Mouse (Mus musculus) C2C12 (cell line): ENCODE data around the gene Arl5c. TPM values are rescaled to one million over a fixed set of nuclear protein-coding genes. Genes with fewer than 3 reads are reported as not detected.

Experiments used
- H3K27me3 ChIP-seq: one replicate; pipeline ENCODE4 v1.6.1; 2011; ENCODE audit not compliant: control insufficient read depth, insufficient read depth, insufficient read length
- H3K36me3 ChIP-seq: one replicate; pipeline ENCODE4 v1.6.1; 2011; ENCODE audit not compliant: control insufficient read depth, insufficient read depth
- H3K4me3 ChIP-seq: one replicate; pipeline ENCODE4 v1.5.1; 2011; ENCODE audit warnings: mild to moderate bottlenecking, control low read depth; ENCODE audit not compliant: poor library complexity, insufficient read depth, severe bottlenecking
- H3K79me2 ChIP-seq: one replicate; pipeline ENCODE4 v1.6.1; 2011; ENCODE audit not compliant: control insufficient read depth, insufficient read depth
- H3K79me3 ChIP-seq: one replicate; pipeline ENCODE4 v1.6.1; 2011; ENCODE audit warnings: low read depth, control low read depth
- H3ac ChIP-seq: one replicate; pipeline ENCODE3; 2011; ENCODE audit warnings: low read depth; ENCODE audit not compliant: control insufficient read depth, insufficient read length
- CEBPB ChIP-seq: IDR thresholded peaks from one replicate; pipeline ENCODE4 v1.6.1; 2011; ENCODE audit warnings: low read depth, mild to moderate bottlenecking, control low read depth, moderate library complexity
- CTCF ChIP-seq: IDR thresholded peaks from one replicate; pipeline ENCODE4 v1.5.1; 2011; ENCODE audit not compliant: control insufficient read depth, insufficient read depth, insufficient read length
- FOSL1 ChIP-seq: IDR thresholded peaks from one replicate; pipeline ENCODE4 v1.8.0; 2011; ENCODE audit warnings: mild to moderate bottlenecking, low read length; ENCODE audit not compliant: poor library complexity, insufficient read depth, severe bottlenecking
- MAX ChIP-seq: IDR thresholded peaks from one replicate; pipeline ENCODE4 v1.6.1; 2011; ENCODE audit warnings: mild to moderate bottlenecking, control low read depth
- MYOD1 ChIP-seq: IDR thresholded peaks from one replicate; pipeline ENCODE4 v1.6.1; 2011; ENCODE audit warnings: low read depth; ENCODE audit not compliant: control insufficient read depth, insufficient read length
- MYOG ChIP-seq: IDR thresholded peaks from one replicate; pipeline ENCODE4 v1.6.1; 2011; ENCODE audit not compliant: control insufficient read depth, insufficient read length; ENCODE audit errors: extremely low read depth
- USF1 ChIP-seq: IDR thresholded peaks from one replicate; pipeline ENCODE4 v1.6.1; 2011; ENCODE audit warnings: low read depth, mild to moderate bottlenecking, control low read depth, moderate library complexity
- polyA plus RNA-seq: library from polyadenylated mRNA; unstranded; fragments of >200 nt; fragmentation: generic; extraction: Trizol; gene quantifications from one replicate; pipeline ENCODE4 v1.2.1, GENCODE M21; 2012; ENCODE audit warnings: missing spikeins

The Arl5c gene
- polyA plus RNA-seq, 1 experiment, result 0.54 TPM

DNA sequence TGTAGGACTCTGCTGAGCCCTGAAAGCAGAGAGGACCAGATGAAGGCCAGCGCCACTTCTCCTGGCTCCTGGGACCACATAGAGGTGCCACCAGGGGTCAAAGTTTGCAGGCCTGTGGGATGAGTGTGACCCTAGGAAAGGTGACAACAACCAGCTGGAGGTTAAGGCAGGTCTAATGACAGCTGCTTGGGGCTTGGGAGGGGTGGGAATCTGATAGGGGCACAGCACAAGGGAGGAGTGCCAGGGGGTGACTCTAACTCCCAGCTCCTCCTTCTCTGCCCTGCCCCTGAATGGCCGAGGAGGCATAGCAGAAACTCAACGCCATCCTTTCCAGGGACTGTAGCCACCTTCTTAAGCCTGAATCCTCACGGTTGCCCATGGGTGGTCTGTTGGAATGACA, 20.8 kb upstream of the Arl5c start:
- no peak for TF ChIP-seq MYOG
- TF ChIP-seq USF1, result no peak

GRCm38 (mm10) chr11:98016177-98016576, 20.2 kb upstream of the Arl5c start:
- no peak overlapping the region for H3K4me3 ChIP-seq
- H3K36me3 ChIP-seq, result no peaks in the 10 kb centered on the region
- H3K27me3 ChIP-seq, result no peaks in the 10 kb centered on the region
- H3K79me2 ChIP-seq, result no peaks in the 10 kb centered on the region
- no peaks in the 10 kb centered on the region for H3K79me3 ChIP-seq
- H3ac ChIP-seq, result no peak overlapping the region
- TF ChIP-seq USF1 (no peak), MYOG (no peak), MAX (no peak), MYOD1 (no peak), FOSL1 (no peak), CEBPB (no peak), CTCF (no peak)

More for the DNA sequence above, 20.8 kb upstream of the Arl5c start:
- Histone ChIP-seq H3K4me3 (no peak overlapping the region), H3K79me3 (no peaks in the 10 kb centered on the region), H3ac (no peak overlapping the region), H3K79me2 (peaks cover 6% of the 10 kb centered on the region), H3K27me3 (no peaks in the 10 kb centered on the region), H3K36me3 (no peaks in the 10 kb centered on the region)

GRCm38 (mm10) chr11:98012831-98013230, 16.9 kb upstream of the Arl5c start:
- no peak overlapping the region for H3K4me3 ChIP-seq
- no peaks in the 10 kb centered on the region for H3K79me2 ChIP-seq
- H3ac ChIP-seq, result no peak overlapping the region
- no peaks in the 10 kb centered on the region for H3K79me3 ChIP-seq
- H3K27me3 ChIP-seq, result no peaks in the 10 kb centered on the region
- TF ChIP-seq CTCF, result no peak
- TF ChIP-seq MYOG, result no peak
- no peak for TF ChIP-seq USF1
- H3K36me3 ChIP-seq, result peaks cover 1% of the 10 kb centered on the region

- TF ChIP-seq CTCF (no peak), CEBPB (no peak), MYOD1 (no peak), FOSL1 (no peak)
- H3K4me3 ChIP-seq, result no peak overlapping the region
- H3K79me3 ChIP-seq, result no peaks in the 10 kb centered on the region
- no peaks in the 10 kb centered on the region for H3K27me3 ChIP-seq
- peaks cover 3% of the 10 kb centered on the region for H3K36me3 ChIP-seq
- H3ac ChIP-seq, result no peak overlapping the region
- no peaks in the 10 kb centered on the region for H3K79me2 ChIP-seq
Measured at GRCm38 (mm10) chr11:98011716-98012115, 15.7 kb upstream of the Arl5c start.

DNA sequence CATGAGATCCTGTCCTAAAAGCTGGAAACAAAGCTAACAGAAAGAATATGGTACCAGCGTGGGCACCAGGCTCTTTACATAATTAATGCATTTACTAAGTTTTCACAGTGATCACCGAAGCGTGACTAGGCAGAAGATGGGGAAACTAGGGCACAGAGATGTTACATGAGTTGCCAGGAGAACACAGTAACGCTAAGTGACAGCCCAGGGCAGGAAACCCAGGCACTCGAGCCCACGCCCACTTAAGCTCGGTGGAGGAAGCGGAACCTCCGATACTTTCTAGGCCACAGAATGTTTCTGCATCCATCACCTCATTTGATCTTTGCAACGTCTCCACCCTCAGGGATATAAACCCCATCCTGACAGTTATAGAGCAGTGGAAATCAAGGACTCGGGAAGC, 12.1 kb upstream of the Arl5c start:
- H3K79me2 ChIP-seq, result no peaks in the 10 kb centered on the region
- H3ac ChIP-seq, result no peak overlapping the region
- no peaks in the 10 kb centered on the region for H3K79me3 ChIP-seq
- TF ChIP-seq CTCF (no peak), MYOG (no peak), FOSL1 (no peak), MAX (no peak), MYOD1 (no peak), CEBPB (no peak), USF1 (no peak)
- peaks cover 3% of the 10 kb centered on the region for H3K36me3 ChIP-seq
- no peak overlapping the region for H3K4me3 ChIP-seq
- no peaks in the 10 kb centered on the region for H3K27me3 ChIP-seq

GRCm38 (mm10) chr11:98005686-98006085, 9.7 kb upstream of the Arl5c start:
- H3K79me2 ChIP-seq, result no peaks in the 10 kb centered on the region
- no peak overlapping the region for H3K4me3 ChIP-seq
- peaks cover 3% of the 10 kb centered on the region for H3K36me3 ChIP-seq
- H3K79me3 ChIP-seq, result no peaks in the 10 kb centered on the region
- H3ac ChIP-seq, result no peak overlapping the region
- no peak for TF ChIP-seq CTCF
- no peak for TF ChIP-seq FOSL1
- TF ChIP-seq CEBPB, result no peak
- no peak for TF ChIP-seq MAX
- TF ChIP-seq MYOD1, result no peak
- H3K27me3 ChIP-seq, result no peaks in the 10 kb centered on the region
